8 mouse cellular contexts compared by ENCODE assay signal in genomic region chr17:23785561-23786471, GRCm38 (mm10). TPM values are rescaled to one million over a fixed set of nuclear protein-coding genes. Genes with fewer than 3 reads are reported as not detected.
A peak's percentile ranks its signal among the peaks of the same experiment; 100 is the strongest.
DNase-seq lines count a peak whose midpoint lies in the region; ATAC-seq and TF ChIP-seq lines count a peak whose summit lies in the region.

Gene Flywch2 (minus strand): TSS chr17:23786081.

- H3K4me3 ChIP-seq in MEL (ENCODE audit: control insufficient read depth in 1 of 2, insufficient read depth in 1 of 2, low read depth in 2 of 2, low read length in 2 of 2): peak within 1 kb of the TSS; percentile 10 to 42; a peak in 3 of 4 replicates
- H3K4me3 ChIP-seq in forebrain, embryonic 16.5 days (replicated peaks; ENCODE audit: low read length): peak within 1 kb of the TSS; percentile 58
- H3K4me3 ChIP-seq in liver, embryonic 16.5 days (ENCODE audit: low read depth, low read length): peak within 1 kb of the TSS; percentile 63
- peak within 1 kb of the TSS; percentile 62 for H3K4me3 ChIP-seq in neural tube, embryonic 12.5 days

- no peaks in the 10 kb centered on the region for H3K79me2 ChIP-seq in MEL (ENCODE audit: control insufficient read depth, insufficient read depth, low read length, poor library complexity)

- no peak for TF ChIP-seq RAD21 in MEL (IDR thresholded peaks at IDR 0.05; ENCODE audit: low read depth, low read length)

- H3K36me3 ChIP-seq in MEL (ENCODE audit: control insufficient read depth in 1 of 2, insufficient read depth in 2 of 2, low read length in 2 of 2): peaks cover 0 to 4% of the 10 kb centered on the region in 2 experiments; a peak in 2 of 4 replicates
- H3K36me3 ChIP-seq in forebrain, embryonic 16.5 days (ENCODE audit: control insufficient read depth, insufficient read depth): no peaks in the 10 kb centered on the region
- H3K36me3 ChIP-seq in liver, embryonic 16.5 days (ENCODE audit: control insufficient read depth, insufficient read depth): no peaks in the 10 kb centered on the region
- no peaks in the 10 kb centered on the region for H3K36me3 ChIP-seq in neural tube, embryonic 12.5 days

- peak; percentile 74 for DNase-seq in MEL (ENCODE audit: low read depth, low spot score)
- DNase-seq in cerebellum, adult 18-20 months: peak; percentile 91 to 97
- peak; percentile 55 to 70 for DNase-seq in heart, postnatal 14 days
- DNase-seq in layer of hippocampus, adult 11-12 months (ENCODE audit: low spot score): peak; percentile 91
- DNase-seq in telencephalon, adult 2 months (ENCODE audit: low read depth, low spot score): peak; percentile 91

- no peak within 1 kb of the TSS for H3K27ac ChIP-seq in MEL (ENCODE audit: control insufficient read depth, low read depth, low read length)
- peak within 1 kb of the TSS; percentile 81 for H3K27ac ChIP-seq in forebrain, embryonic 16.5 days (ENCODE audit: low read length)
- H3K27ac ChIP-seq in liver, embryonic 16.5 days (ENCODE audit: low read length): no peak within 1 kb of the TSS
- peak within 1 kb of the TSS; percentile 72; the same call in 1 of the 2 replicates for H3K27ac ChIP-seq in neural tube, embryonic 12.5 days

- TF ChIP-seq EP300 in MEL (IDR thresholded peaks at IDR 0.05; ENCODE audit: low read depth in 1 of 2, low read length in 2 of 2): no peak

- TF ChIP-seq POLR2A in MEL (IDR thresholded peaks at IDR 0.05; ENCODE audit: control insufficient read depth in 1 of 2, insufficient read depth in 1 of 2, low read depth in 1 of 2, low read length in 2 of 2, poor library complexity in 1 of 2): peak in 1 of 2 experiments; percentile 23; a peak in 1 of 4 replicates

- ATAC-seq in forebrain, embryonic 16.5 days: peak; percentile 88
- ATAC-seq in liver, embryonic 16.5 days (ENCODE audit: low read depth): peak; percentile 58
- ATAC-seq in neural tube, embryonic 12.5 days (ENCODE audit: low FRiP score, low read depth): peak; percentile 83

- H3K27me3 ChIP-seq in MEL (ENCODE audit: control insufficient read depth in 1 of 2, insufficient read depth in 2 of 2, low read length in 2 of 2): no peaks in the 10 kb centered on the region; a peak in 1 of 4 replicates
- no peaks in the 10 kb centered on the region for H3K27me3 ChIP-seq in forebrain, embryonic 16.5 days (replicated peaks; ENCODE audit: control insufficient read depth, insufficient read depth, low read length)
- H3K27me3 ChIP-seq in liver, embryonic 16.5 days (ENCODE audit: control insufficient read depth, insufficient read depth, low read depth, low read length): peaks cover 6% of the 10 kb centered on the region; the same call in 1 of the 2 replicates
- no peaks in the 10 kb centered on the region for H3K27me3 ChIP-seq in neural tube, embryonic 12.5 days (replicated peaks)

- peak within 1 kb of the TSS; percentile 64 for H3K4me2 ChIP-seq in forebrain, embryonic 16.5 days (ENCODE audit: low read length)
- H3K4me2 ChIP-seq in liver, embryonic 16.5 days (ENCODE audit: low read depth, low read length): peak within 1 kb of the TSS; percentile 99
- H3K4me2 ChIP-seq in neural tube, embryonic 12.5 days (replicated peaks): peak within 1 kb of the TSS; percentile 81

- TF ChIP-seq CTCF in MEL (IDR thresholded peaks at IDR 0.05 in 2 of 3, conservative IDR thresholded peaks at IDR 0.05 in 1 of 3; ENCODE audit: control insufficient read depth in 1 of 3, insufficient read depth in 1 of 3, low read depth in 2 of 3, low read length in 3 of 3, poor library complexity in 1 of 3, severe bottlenecking in 1 of 3): no peak

- 3% methylated on average over 42 of the region's 43 CpGs for WGBS in forebrain, embryonic 16.5 days
- 6% methylated on average over 43 of the region's 43 CpGs for WGBS in liver, embryonic 16.5 days (ENCODE audit: insufficient replicate concordance)
- 2% methylated on average over 43 of the region's 43 CpGs for WGBS in neural tube, embryonic 12.5 days

- peaks cover 0 to 6% of the 10 kb centered on the region in 2 experiments; a peak in 2 of 4 replicates for H3K4me1 ChIP-seq in MEL (ENCODE audit: control insufficient read depth in 1 of 2, insufficient read depth in 2 of 2, low read length in 2 of 2)
- peaks cover 22% of the 10 kb centered on the region for H3K4me1 ChIP-seq in forebrain, embryonic 16.5 days (replicated peaks; ENCODE audit: control insufficient read depth, insufficient read depth, low read length)
- peaks cover 22% of the 10 kb centered on the region for H3K4me1 ChIP-seq in liver, embryonic 16.5 days (ENCODE audit: control insufficient read depth, low read depth, low read length)
- peaks cover 13% of the 10 kb centered on the region for H3K4me1 ChIP-seq in neural tube, embryonic 12.5 days

- H3K9me3 ChIP-seq in MEL (replicated peaks; ENCODE audit: insufficient read depth, low read length): no peaks in the 10 kb centered on the region
- H3K9me3 ChIP-seq in forebrain, embryonic 16.5 days (ENCODE audit: control insufficient read depth, low read length): no peaks in the 10 kb centered on the region
- H3K9me3 ChIP-seq in liver, embryonic 16.5 days (replicated peaks; ENCODE audit: control insufficient read depth, low read length): no peaks in the 10 kb centered on the region
- H3K9me3 ChIP-seq in neural tube, embryonic 12.5 days: no peaks in the 10 kb centered on the region

- H3K9ac ChIP-seq in MEL (ENCODE audit: control insufficient read depth, low read depth, low read length, poor library complexity, severe bottlenecking): peak within 1 kb of the TSS; percentile 48
- H3K9ac ChIP-seq in forebrain, embryonic 16.5 days (replicated peaks; ENCODE audit: low read depth, low read length): peak within 1 kb of the TSS; percentile 65
- H3K9ac ChIP-seq in liver, embryonic 16.5 days (ENCODE audit: low read depth, low read length): peak within 1 kb of the TSS; percentile 59
- H3K9ac ChIP-seq in neural tube, embryonic 12.5 days: peak within 1 kb of the TSS; percentile 75

- intact Hi-C loops in heart, postnatal 14 days (cut with DNase I): loop anchor here (5.0 kb wide), 1 partner anchor 39 kb away; the partner anchor contains the start of gene Kremen2

TF ChIP-seq in MEL, 35 proteins besides CTCF, POLR2A, EP300 and RAD21:
- TF ChIP-seq CHD2 (IDR thresholded peaks at IDR 0.05; ENCODE audit: low read length) (no peak), NRF1 (IDR thresholded peaks at IDR 0.05; ENCODE audit: insufficient read depth, low read depth, low read length, poor library complexity, severe bottlenecking) (peak; percentile 71), HCFC1 (IDR thresholded peaks at IDR 0.05; ENCODE audit: low read depth, low read length) (0 out of 2 replicates have a peak, but pooled peaks have one; percentile 38)

RNA-seq across cellular contexts. Expression of gene Flywch2, which starts in this region (rescaled TPM):
- 0.62 and 0.69 TPM in 2 replicates for total RNA-seq in MEL (2012; rRNA removed)
- 1 to 10 TPM in 1 of 2 experiments, not detected in 1; 6.2 TPM for polyA plus RNA-seq in MEL (2012; ENCODE audit: insufficient read depth in 1 of 2, insufficient read length in 2 of 2, low read depth in 1 of 2, low replicate concordance in 2 of 2, missing spikeins in 1 of 2)
- polyA plus RNA-seq in forebrain, embryonic 16.5 days (2015; fragmentation: Nextera tagmentation; extraction: Ambion mirVana): 22.9 and 33.2 TPM in 2 replicates
- total RNA-seq in heart, postnatal 14 days (2021): 1 to 10 TPM; 1.6 TPM
- polyA plus RNA-seq in liver, embryonic 16.5 days (2015; fragmentation: Nextera tagmentation; extraction: Ambion mirVana): 0.64 and 0.86 TPM in 2 replicates
- 47.0 and 47.5 TPM in 2 replicates for polyA plus RNA-seq in neural tube, embryonic 12.5 days (2016; fragmentation: Nextera tagmentation; extraction: Ambion mirVana)

Comparison
In these comparisons a context has a peak if more than half of its experiments do, and no peak if none do; other contexts are left out.
1. Peak in ATAC-seq, H3K4me3 ChIP-seq, H3K9ac ChIP-seq and H3K4me2 ChIP-seq in liver, embryonic 16.5 days; RNA of the gene not detected or under 1 TPM.
2. H3K27ac ChIP-seq: peak in forebrain, embryonic 16.5 days (single experiment) and neural tube, embryonic 12.5 days (single experiment); none in MEL (single experiment) and liver, embryonic 16.5 days (single experiment).
3. Peak in every context shown above with its lines, with median percentiles within 50 percentile points of each other: DNase-seq, H3K4me3 ChIP-seq, H3K9ac ChIP-seq, ATAC-seq and H3K4me2 ChIP-seq.